Mouse (Mus musculus): ENCODE measurements at regions not wholly inside any gene's neighbourhood (a gene's known extent, or its start where the extent isn't known, plus 50 kb on each side); places are given as distances from the start of the nearest gene placed in this dataset.

DNA sequence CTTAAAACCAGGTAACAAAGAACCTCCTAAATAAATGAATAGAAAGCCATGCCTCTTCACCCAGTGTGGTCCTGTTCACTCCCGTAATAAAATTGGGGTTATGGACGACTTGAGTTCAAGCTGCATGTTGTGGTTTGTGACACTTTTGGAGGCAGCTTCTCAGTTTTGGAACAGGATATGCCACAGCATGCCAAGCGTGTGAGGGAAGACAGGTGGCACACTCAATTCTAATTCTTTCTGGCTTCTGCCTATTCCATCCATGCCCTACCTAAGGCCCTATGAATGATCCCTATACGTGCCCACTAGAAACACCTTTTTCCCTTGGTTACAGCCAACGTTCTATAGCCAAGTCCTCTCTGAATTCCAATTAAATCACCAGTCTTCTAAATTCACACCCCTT is 184.8 kb upstream of the Snx19 start:
- TF ChIP-seq CTCF (IDR thresholded peaks at IDR 0.05; ENCODE audit: low read depth, low read length), result no peak
- TF ChIP-seq TAL1 (conservative IDR thresholded peaks at IDR 0.05; ENCODE audit: low read depth, low read length), result no peak

All from G1E (cell line).